Mouse (Mus musculus) embryonic stem cell, embryonic (primary cell): ENCODE data around the gene Capn11.
"Not testable (repeated sequence)": the region's sequence is repeated elsewhere in the genome, so short reads cannot be mapped to it uniquely, and the experiment has no call there.

Source experiments
- CTCF ChIA-PET, 4 experiments: fragments of 300-600 bp in 2 of 4; fragments of 350-600 bp in 2 of 4; sonication (Branson Sonifier 250); formaldehyde crosslinking; loops; one replicate each; lab custom pipeline; 2022; ENCODE audit warnings: inconsistent platforms in 2 of 4; lab: Charles Lee
- POLR2A ChIA-PET, 4 experiments: fragments of 300-600 bp in 2 of 4; fragments of 350-600 bp in 2 of 4; sonication (Branson Sonifier 250); formaldehyde crosslinking; loops; one replicate each; lab custom pipeline; 2022; ENCODE audit warnings: antibody characterized with exemption in 4 of 4, inconsistent platforms in 1 of 4; lab: Charles Lee

Capn11 gene

DNA sequence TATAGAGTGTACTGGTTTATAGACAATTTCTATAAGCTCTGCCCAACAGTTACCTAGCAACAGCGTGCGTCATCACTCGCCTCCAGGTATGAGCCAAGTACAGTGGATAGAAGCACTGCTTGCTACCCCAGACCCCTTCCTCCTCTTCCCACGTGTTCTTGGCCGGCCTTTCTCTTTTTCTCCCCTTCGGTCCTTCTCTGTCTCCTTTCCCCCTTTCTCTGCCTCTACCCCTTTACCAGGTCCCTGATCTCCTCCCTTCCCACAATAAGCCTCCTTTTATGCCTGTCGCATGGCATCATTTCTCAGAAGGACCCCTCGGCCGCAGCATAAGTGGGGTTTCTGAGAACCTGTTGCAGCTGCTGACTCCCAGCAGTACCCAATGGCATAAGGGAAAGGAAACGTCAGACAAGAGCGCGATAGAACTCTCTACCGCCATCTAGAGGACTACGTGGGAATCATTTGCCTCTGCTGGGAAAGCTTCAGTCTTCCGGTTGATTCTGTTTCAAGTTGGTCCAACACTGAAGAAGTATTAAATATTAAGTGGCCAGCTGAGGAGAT is 32.5 kb downstream of the Capn11 start:
- ChIA-PET POLR2A (interaction anchor here (0.6 to 26.8 kb wide), 41 partner anchors 9 to 1134 kb away, joined by 3 to 578 read pairs (median 5); partner anchors contain the start of genes Hsp90ab1 (in 4 of the 4), Mymx (in 3 of the 4) and Slc29a1 (in 2 of the 4)), CTCF (interaction anchor here (0.6 to 7.5 kb wide), 63 partner anchors 8 to 298 kb away, joined by 3 to 209 read pairs (median 4); partner anchors contain the start of genes Mymx (in 2 of the 4), Slc29a1 (in 2 of the 4), Hsp90ab1 (in 1 of the 4) and Nfkbie (in 1 of the 4))

GRCm38 (mm10) chr17:45623425-45623824 is 35.7 kb downstream of the Capn11 start:
- POLR2A ChIA-PET, result interaction anchor here in 2 of 4 experiments (1.3 to 26.8 kb wide), 5 partner anchors 12 to 53 kb away, joined by 4 to 578 read pairs (median 120); partner anchors contain the start of genes Mymx (in 2 of the 2), Hsp90ab1 (in 1 of the 2) and Slc29a1 (in 1 of the 2)
- CTCF ChIA-PET, result not testable (repeated sequence)

DNA sequence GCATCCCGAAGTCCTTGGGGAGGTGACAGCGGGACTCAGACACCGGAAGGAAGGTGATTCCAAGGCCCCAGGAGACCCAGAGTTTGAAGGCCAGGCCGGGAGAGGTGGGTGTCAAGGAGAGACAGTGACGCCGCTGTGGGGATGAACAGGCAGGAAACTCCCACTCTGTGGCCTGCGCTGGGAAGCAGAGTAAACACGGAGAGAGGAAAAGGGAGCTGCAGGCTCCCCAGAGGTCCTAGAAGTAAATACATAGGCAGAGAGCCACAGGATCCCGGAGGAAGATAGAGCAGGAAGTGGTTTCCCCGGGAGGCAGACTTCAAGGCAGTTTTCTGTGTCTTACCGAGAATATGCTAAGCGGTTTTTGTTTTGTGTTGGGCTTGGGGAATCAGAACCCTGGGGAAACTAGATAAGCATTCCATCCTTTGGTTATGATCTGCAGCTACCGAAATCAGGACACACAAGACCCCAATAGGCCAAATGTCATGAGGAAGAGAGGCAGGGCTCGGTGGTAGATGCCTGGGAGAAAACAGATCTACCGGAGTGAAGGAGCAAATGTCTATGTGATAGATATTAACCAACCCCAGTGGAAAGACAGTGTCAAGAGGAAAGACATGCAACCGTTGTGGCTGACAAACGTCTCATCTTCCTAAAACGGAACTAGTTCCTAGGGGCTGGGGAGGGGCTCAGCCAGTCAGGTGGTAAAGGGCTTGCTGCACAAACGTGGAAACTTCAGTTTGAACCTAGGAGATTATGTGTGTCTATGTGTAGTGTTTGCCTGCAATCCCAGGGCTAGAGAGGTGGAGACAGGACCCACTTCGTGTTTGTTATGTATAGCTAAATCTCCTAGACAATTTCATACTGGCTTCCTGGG is 39.5 kb downstream of the Capn11 start:
- ChIA-PET POLR2A (interaction anchor here (0.8 to 26.8 kb wide), 15 partner anchors 8 to 47 kb away, joined by 3 to 578 read pairs (median 7); partner anchors contain the start of genes Mymx (in 3 of the 4), Hsp90ab1 (in 2 of the 4) and Slc29a1 (in 1 of the 4)), CTCF (interaction anchor here in 3 of 4 experiments (0.5 to 4.7 kb wide), 7 partner anchors 7 to 43 kb away, joined by 3 to 20 read pairs (median 7); no protein-coding TSS in a partner anchor)

GRCm38 (mm10) chr17:45618941-45619385 is 40.2 kb downstream of the Capn11 start:
- CTCF ChIA-PET, result interaction anchor here (0.5 to 4.7 kb wide), 10 partner anchors 8 to 112 kb away, joined by 3 to 20 read pairs (median 4); partner anchors contain the start of gene Slc29a1 (in 1 of the 4)
- POLR2A ChIA-PET, result interaction anchor here (0.8 to 26.8 kb wide), 21 partner anchors 9 to 67 kb away, joined by 3 to 578 read pairs (median 7); partner anchors contain the start of genes Mymx (in 3 of the 4), Hsp90ab1 (in 2 of the 4), Mrpl14 (in 1 of the 4) and Slc29a1 (in 1 of the 4)

DNA sequence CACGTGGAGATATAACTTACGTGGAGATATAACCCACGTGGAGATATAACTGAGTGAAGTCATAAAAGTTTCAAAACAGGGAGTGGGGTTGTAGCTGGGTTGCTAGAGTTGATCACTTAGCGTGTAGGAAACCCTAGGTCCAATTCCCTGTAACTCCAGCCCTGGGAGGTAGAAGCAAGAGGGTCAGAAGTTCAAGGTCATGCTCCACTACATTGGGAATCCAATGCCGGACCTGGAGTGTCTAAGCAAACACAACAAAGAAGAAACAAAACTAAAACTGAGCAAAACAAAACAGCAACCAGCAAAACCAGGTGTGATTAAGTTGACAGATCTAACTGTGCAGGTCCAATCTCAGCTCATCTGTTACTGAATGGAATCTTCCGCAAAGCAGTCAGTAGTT is 41.5 kb downstream of the Capn11 start:
- ChIA-PET POLR2A (interaction anchor here (0.8 to 26.8 kb wide), 27 partner anchors 9 to 155 kb away, joined by 3 to 578 read pairs (median 7); partner anchors contain the start of genes Mymx (in 3 of the 4), Hsp90ab1 (in 2 of the 4), Mrpl14 (in 1 of the 4) and Slc29a1 (in 1 of the 4)), CTCF (interaction anchor here in 3 of 4 experiments (0.6 to 4.7 kb wide), 13 partner anchors 9 to 37 kb away, joined by 3 to 20 read pairs (median 4); partner anchors contain the start of gene Mymx (in 1 of the 3))

GRCm38 (mm10) chr17:45616679-45617078 is 42.4 kb downstream of the Capn11 start:
- ChIA-PET CTCF (interaction anchor here (0.6 to 4.7 kb wide), 17 partner anchors 10 to 118 kb away, joined by 3 to 20 read pairs (median 3); partner anchors contain the start of gene Slc29a1 (in 1 of the 4)), POLR2A (interaction anchor here (0.6 to 26.8 kb wide), 24 partner anchors 8 to 110 kb away, joined by 3 to 578 read pairs (median 9); partner anchors contain the start of genes Hsp90ab1 (in 3 of the 4), Mymx (in 3 of the 4) and Slc29a1 (in 1 of the 4))

DNA sequence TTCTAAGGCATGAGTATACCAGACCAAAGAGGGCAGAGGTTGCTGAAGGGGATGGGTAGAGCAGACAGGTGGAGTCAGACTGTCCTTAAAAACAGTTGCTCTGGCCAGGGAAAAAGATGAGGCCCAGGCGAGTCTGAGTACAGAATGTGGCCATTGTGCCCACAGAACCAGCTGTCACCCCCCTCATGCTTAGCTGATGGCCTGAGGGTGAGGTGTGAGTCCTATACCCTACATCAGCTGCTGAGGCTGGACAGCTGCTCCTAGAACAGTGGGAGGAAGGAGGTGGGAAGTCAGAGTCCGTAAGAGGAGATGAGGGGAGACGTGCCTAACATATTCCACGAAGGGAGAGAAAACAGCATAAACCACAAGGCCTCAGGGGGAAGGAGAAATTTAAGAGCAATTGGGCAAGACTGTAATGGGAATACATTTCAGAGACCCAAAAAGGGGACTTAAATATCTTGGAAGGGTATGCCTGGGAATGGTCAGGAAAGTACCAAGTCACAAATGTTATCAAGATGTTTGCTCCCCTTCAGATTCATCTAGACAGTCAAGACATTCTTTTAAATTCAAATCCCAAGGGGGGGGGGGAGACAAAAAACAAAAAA is 43.0 kb downstream of the Capn11 start:
- ChIA-PET POLR2A (interaction anchor here (0.6 to 26.8 kb wide), 15 partner anchors 7 to 109 kb away, joined by 3 to 578 read pairs (median 10); partner anchors contain the start of genes Hsp90ab1 (in 2 of the 4), Mymx (in 2 of the 4) and Slc29a1 (in 1 of the 4)), CTCF (interaction anchor here (0.6 to 4.7 kb wide), 13 partner anchors 10 to 37 kb away, joined by 3 to 20 read pairs (median 4); partner anchors contain the start of gene Slc29a1 (in 1 of the 4))

- ChIA-PET CTCF (interaction anchor here in 2 of 4 experiments (1.8 to 6.4 kb wide), 3 partner anchors 14 to 16 kb away, joined by 7 to 47 read pairs (median 8); no protein-coding TSS in a partner anchor), POLR2A (interaction anchor here in 3 of 4 experiments (0.7 to 26.8 kb wide), 10 partner anchors 11 to 43 kb away, joined by 3 to 578 read pairs (median 11); partner anchors contain the start of genes Mymx (in 3 of the 3), Slc29a1 (in 2 of the 3) and Hsp90ab1 (in 1 of the 3))
These were observed 46.2 kb downstream of the Capn11 start for GRCm38 (mm10) chr17:45612921-45613320.

DNA sequence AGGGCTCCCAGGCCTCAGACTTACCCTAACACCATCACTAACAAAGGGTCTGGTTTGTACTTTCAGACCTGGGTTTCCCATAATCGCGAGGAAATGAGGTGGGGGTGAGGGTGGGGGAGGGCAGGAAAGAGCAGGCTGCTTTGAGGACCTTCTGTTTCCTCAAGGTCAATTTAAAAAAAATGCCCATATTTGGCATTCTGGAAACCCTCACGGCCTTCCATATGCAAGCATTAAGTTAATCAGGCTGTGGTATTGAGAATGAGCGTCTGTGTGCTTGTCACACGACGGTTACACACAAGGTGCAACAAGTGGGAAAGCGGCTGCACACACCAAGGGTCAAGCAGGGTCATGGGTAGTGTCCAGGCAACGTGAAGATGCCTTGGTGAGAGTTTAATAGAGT is 47.1 kb downstream of the Capn11 start:
- ChIA-PET POLR2A (interaction anchor here (0.7 to 26.8 kb wide), 18 partner anchors 9 to 178 kb away, joined by 3 to 578 read pairs (median 12); partner anchors contain the start of genes Mymx (in 3 of the 4), Slc29a1 (in 3 of the 4), Hsp90ab1 (in 2 of the 4) and Cdc5l (in 1 of the 4)), CTCF (interaction anchor here (0.9 to 6.4 kb wide), 6 partner anchors 10 to 26 kb away, joined by 3 to 47 read pairs (median 6); partner anchors contain the start of gene Mymx (in 1 of the 4))

GRCm38 (mm10) chr17:45610144-45610866 is 48.8 kb downstream of the Capn11 start:
- POLR2A ChIA-PET, result interaction anchor here (0.5 to 26.8 kb wide), 37 partner anchors 8 to 463 kb away, joined by 3 to 578 read pairs (median 8); partner anchors contain the start of genes Hsp90ab1 (in 4 of the 4), Mymx (in 4 of the 4), Slc29a1 (in 3 of the 4) and Aars2 (in 1 of the 4)
- CTCF ChIA-PET, result interaction anchor here in 3 of 4 experiments (0.6 to 6.4 kb wide), 15 partner anchors 10 to 138 kb away, joined by 3 to 47 read pairs (median 5); partner anchors contain the start of gene Slc29a1 (in 1 of the 3)

- ChIA-PET CTCF (interaction anchor here in 3 of 4 experiments (0.7 to 6.4 kb wide), 9 partner anchors 8 to 195 kb away, joined by 3 to 47 read pairs (median 6); partner anchors contain the start of gene Slc29a1 (in 1 of the 3)), POLR2A (interaction anchor here in 2 of 4 experiments (0.9 to 26.8 kb wide), 19 partner anchors 9 to 148 kb away, joined by 3 to 578 read pairs (median 27); partner anchors contain the start of genes Hsp90ab1 (in 2 of the 2), Mymx (in 2 of the 2) and Slc29a1 (in 2 of the 2))
These were observed 50.7 kb downstream of the Capn11 start for GRCm38 (mm10) chr17:45608396-45608795.

DNA sequence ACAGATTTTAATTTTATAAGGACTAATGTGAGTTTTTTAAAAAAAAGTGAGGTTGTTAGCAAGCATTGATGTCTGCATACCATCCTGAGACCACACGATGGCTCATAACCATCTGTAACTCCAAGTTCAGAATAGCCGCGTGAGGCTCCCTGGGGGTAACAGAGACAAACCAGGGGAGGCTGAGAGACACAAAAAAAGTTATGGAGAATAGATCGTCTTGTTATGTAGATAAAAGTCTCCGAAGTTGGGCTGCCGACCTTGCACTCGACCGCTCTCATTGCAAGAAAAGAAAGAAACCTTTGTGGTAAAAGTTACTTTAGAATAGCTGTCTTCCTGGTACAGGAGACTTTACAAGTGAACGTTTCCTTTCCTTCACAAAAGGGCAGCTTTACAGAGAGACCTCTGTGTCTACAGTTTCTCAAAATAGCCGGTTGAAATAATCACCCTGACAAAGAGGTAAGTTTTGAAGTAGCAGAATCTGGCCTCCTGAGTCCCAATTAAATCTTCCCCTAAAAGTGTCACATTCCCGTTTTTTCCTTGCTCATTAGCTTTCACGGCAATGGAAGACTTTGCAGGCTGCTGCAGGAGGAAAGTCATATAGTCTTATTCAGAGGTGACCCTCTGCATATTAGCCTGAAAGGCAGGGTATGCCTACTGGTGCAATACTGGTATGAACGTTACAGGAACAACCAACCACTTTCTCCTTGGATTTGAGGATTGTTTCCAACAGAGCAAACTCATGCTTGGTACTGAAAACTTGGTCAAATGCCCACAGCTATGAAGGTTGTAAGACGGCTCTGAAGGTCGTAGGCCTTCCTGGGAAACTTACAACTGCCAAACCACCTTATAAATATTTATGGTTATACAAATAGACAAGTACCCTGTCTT is 51.9 kb downstream of the Capn11 start:
- CTCF ChIA-PET, result interaction anchor here in 3 of 4 experiments (0.5 to 6.4 kb wide), 9 partner anchors 7 to 194 kb away, joined by 3 to 47 read pairs (median 6); partner anchors contain the start of gene Slc29a1 (in 1 of the 3)
- POLR2A ChIA-PET, result interaction anchor here (0.5 to 26.8 kb wide), 27 partner anchors 8 to 467 kb away, joined by 3 to 578 read pairs (median 5); partner anchors contain the start of genes Aars2 (in 2 of the 4), Hsp90ab1 (in 2 of the 4), Mymx (in 2 of the 4) and Slc29a1 (in 2 of the 4)

GRCm38 (mm10) chr17:45602984-45603383 is 56.1 kb downstream of the Capn11 start:
- POLR2A ChIA-PET, result interaction anchor here (0.8 to 18.1 kb wide), 22 partner anchors 8 to 182 kb away, joined by 3 to 578 read pairs (median 10); partner anchors contain the start of genes Hsp90ab1 (in 3 of the 4) and Aars2 (in 1 of the 4)
- CTCF ChIA-PET, result interaction anchor here in 3 of 4 experiments (0.6 to 3.5 kb wide), 11 partner anchors 14 to 69 kb away, joined by 3 to 14 read pairs (median 3); no protein-coding TSS in a partner anchor

DNA sequence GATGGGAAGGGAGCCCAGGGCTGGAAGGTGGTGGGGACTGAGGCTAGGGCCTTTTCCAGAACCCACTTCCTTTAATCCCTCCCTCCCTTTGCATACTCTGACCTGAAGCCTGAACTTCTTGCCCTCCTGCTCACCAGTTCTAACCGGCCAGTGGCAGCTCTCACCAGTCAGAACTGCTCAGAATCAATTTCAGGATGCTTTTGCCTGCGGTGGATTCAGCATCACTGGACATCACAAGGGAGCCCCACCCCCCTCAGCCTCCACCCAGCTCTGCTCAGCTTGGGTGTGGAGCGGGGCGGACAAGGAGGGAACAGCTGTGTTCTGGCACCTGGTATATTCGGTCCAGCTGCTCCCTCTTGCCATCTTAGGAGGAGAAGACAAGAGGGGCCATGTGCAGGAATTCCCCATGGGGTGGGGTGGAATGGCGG is 57.2 kb downstream of the Capn11 start, which contains the start of gene Mymx:
Gene Mymx, minus strand, starts transcription at position 226 of the 428 bp plus-strand sequence.
- ChIA-PET POLR2A (interaction anchor here (0.5 to 18.1 kb wide), 61 partner anchors 8 to 1255 kb away, joined by 3 to 578 read pairs (median 5); partner anchors contain the start of genes Hsp90ab1 (in 4 of the 4), Aars2 (in 2 of the 4), Cdc5l (in 2 of the 4) and Mrpl14 (in 2 of the 4)), CTCF (interaction anchor here (0.6 to 3.8 kb wide), 27 partner anchors 8 to 1514 kb away, joined by 3 to 35 read pairs (median 5); partner anchors contain the start of gene Aars2 (in 1 of the 4))
